Mouse (Mus musculus) liver, postnatal 0 days (tissue): ENCODE results near the gene Nhs. TPM values are rescaled to one million over a fixed set of nuclear protein-coding genes. Genes with fewer than 3 reads are reported as not detected.

ENCODE experiments used
- ATAC-seq: fragments of 200-750 bp; cut with Nextera tagmentation; 2 replicates; pipeline ENCODE4 v1.8.0; 2017; ENCODE audit warnings: mild to moderate bottlenecking, moderate library complexity
- DNase-seq: peaks from one replicate; pipeline ENCODE4 v3.0.0-alpha.2; 2016
- H3K27ac ChIP-seq: fragments of 300-500 bp; sonication (generic); 2 replicates; pipeline ENCODE4 v1.5.1; 2014; ENCODE audit warnings: antibody characterized with exemption, moderate library complexity, mild to moderate bottlenecking, low read depth
- H3K27me3 ChIP-seq: fragments of 300-500 bp; sonication (generic); 2 replicates; pipeline ENCODE4 v1.6.1; 2014; ENCODE audit warnings: low read length, control low read depth, mixed read lengths; ENCODE audit not compliant: insufficient read depth
- H3K36me3 ChIP-seq: fragments of 300-500 bp; sonication (generic); replicated peaks from 2 replicates; pipeline ENCODE4 v1.6.1; 2014; ENCODE audit warnings: mild to moderate bottlenecking, control low read depth, low read length, moderate library complexity, mixed read lengths; ENCODE audit not compliant: insufficient read depth
- H3K4me1 ChIP-seq: fragments of 300-500 bp; sonication (generic); 2 replicates; pipeline ENCODE4 v1.6.1; 2014; ENCODE audit warnings: antibody characterized with exemption, mild to moderate bottlenecking, control low read depth; ENCODE audit not compliant: insufficient read depth
- H3K4me2 ChIP-seq: fragments of 300-500 bp; sonication (generic); 2 replicates; pipeline ENCODE4 v1.6.1; 2014; ENCODE audit warnings: low read depth, mild to moderate bottlenecking, low read length, moderate library complexity, mixed read lengths
- H3K4me3 ChIP-seq: fragments of 300-500 bp; sonication (generic); 2 replicates; pipeline ENCODE4 v1.5.1; 2014; ENCODE audit warnings: low read depth, low read length
- H3K9ac ChIP-seq: fragments of 300-500 bp; sonication (generic); replicated peaks from 2 replicates; pipeline ENCODE4 v1.6.1; 2014; ENCODE audit warnings: mild to moderate bottlenecking, moderate library complexity
- H3K9me3 ChIP-seq: fragments of 300-500 bp; sonication (generic); 2 replicates; pipeline ENCODE4 v1.6.1; 2016; ENCODE audit warnings: mild to moderate bottlenecking, control low read depth, low read length, mixed read lengths
- CTCF ChIP-seq: sonication (generic); IDR thresholded peaks from 2 replicates; pipeline ENCODE4 v1.5.1; 2016; ENCODE audit warnings: antibody characterized with exemption, low read depth
- EP300 ChIP-seq: IDR thresholded peaks from 2 replicates; pipeline ENCODE4 v1.6.1; 2016; ENCODE audit warnings: antibody characterized with exemption, low read depth, mild to moderate bottlenecking
- WGBS: fragments of 180-500 bp; shearing (Covaris S2); extraction: QIAGEN DNeasy Blood & Tissue Kit; methylation state at CpG from one replicate; pipeline ENCODE4 v1.1.7; 2014; ENCODE audit not compliant: insufficient replicate concordance; 5-methylcytosine and 5-hydroxymethylcytosine counted together
- polyA plus RNA-seq: library from polyadenylated mRNA; unstranded; fragments of >200 nt; fragmentation: Nextera tagmentation; extraction: Ambion mirVana; gene quantifications from 2 replicates; pipeline ENCODE4 v1.2.1, GENCODE M21; 2015

The Nhs gene
- polyA plus RNA-seq, 1 experiment from 2014 or later = 0.04 TPM

DNA sequence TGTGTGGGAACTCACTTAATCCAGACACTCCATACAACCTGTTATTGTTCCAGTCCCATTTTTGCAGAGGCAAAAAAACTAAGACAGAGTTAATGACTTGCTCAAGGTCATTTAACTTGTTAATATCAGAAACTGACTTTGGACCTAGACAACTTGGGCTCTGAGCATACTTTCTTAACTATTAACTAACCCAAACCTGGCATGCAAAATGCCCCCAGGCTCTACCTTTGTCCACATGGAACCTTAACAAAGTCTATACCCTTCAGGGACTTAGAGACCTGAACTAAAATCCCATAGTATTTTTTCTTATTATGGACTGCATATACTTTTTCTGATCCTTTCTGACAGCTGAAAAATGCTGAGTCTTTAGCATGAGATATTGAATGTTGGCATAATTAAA lies 179.6 kb downstream of the Nhs start:
- TF ChIP-seq EP300 (no peak), CTCF (no peak)
- Histone ChIP-seq H3K9ac (no peak overlapping the region), H3K4me2 (no peak overlapping the region), H3K36me3 (no peaks in the 10 kb centered on the region), H3K27ac (no peak overlapping the region), H3K4me1 (no peaks in the 10 kb centered on the region), H3K9me3 (no peaks in the 10 kb centered on the region), H3K4me3 (no peak overlapping the region), H3K27me3 (peaks cover 4% of the 10 kb centered on the region; the same call in 1 of the 2 replicates)
- no peak for ATAC-seq
- no peak for DNase-seq

DNA sequence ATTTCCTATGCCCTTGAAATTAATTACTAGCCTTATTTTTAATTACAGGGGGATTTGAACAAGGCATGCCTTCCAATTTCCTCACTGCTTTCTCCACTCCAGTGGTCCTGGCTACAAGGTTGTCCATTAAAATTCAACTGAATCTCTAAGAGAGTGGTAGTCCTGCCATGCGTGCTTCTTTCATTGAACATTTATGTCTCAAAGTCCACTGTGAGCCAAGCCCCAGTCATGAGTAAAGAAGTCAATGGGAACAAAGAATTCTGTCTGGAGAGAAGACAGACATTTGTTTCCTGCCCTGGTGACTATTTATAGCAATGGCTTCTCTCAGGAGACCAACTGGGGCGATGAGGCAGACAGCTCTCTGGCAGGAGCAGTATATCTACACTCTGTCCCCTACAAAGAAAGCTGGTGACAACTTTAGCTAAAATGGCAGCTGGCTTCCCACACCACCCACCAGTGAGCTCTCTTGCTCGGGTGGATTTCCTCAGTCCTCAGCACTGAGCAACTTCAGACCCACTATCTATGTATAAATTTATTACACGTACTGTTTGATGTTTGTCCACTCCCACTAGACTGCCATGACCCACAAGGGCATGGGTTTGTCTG lies 182.2 kb downstream of the Nhs start:
- no peaks in the 10 kb centered on the region for H3K9me3 ChIP-seq
- H3K9ac ChIP-seq = no peak overlapping the region
- H3K27me3 ChIP-seq = peaks cover 4% of the 10 kb centered on the region; the same call in 1 of the 2 replicates
- no peaks in the 10 kb centered on the region for H3K4me1 ChIP-seq
- ATAC-seq (no peak), DNase-seq (no peak)
- no peak overlapping the region for H3K4me3 ChIP-seq
- no peaks in the 10 kb centered on the region for H3K36me3 ChIP-seq
- no peak overlapping the region for H3K27ac ChIP-seq
- no peak overlapping the region for H3K4me2 ChIP-seq
- 59% methylated on average over 4 of the region's 4 CpGs for WGBS
- TF ChIP-seq CTCF = no peak
- no peak for TF ChIP-seq EP300

DNA sequence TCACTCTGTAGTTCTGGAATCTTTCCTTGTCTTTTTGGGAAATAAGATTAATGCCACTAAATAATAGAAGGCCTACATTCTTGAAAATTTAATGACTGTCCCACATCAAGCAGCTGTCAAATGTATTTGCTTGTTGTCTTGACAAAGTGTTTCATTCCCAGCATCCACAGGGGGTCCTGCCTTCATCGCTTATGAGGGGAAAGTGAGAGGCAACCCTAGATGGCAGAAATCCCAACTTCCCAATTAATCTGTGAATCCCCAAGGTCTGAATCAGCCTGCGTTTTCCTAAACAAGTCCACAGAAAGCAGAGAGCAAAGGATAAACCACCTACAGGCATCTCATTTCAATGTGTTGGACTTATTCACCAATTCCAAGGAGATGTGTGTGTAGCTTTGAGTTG lies 183.2 kb downstream of the Nhs start:
- H3K9ac ChIP-seq = no peak overlapping the region
- ATAC-seq = no peak
- 65% methylated on average over 2 of the region's 2 CpGs for WGBS
- no peak for TF ChIP-seq EP300
- no peak for TF ChIP-seq CTCF
- H3K27me3 ChIP-seq = peaks cover 4% of the 10 kb centered on the region; the same call in 1 of the 2 replicates
- no peaks in the 10 kb centered on the region for H3K36me3 ChIP-seq
- no peaks in the 10 kb centered on the region for H3K9me3 ChIP-seq
- H3K4me2 ChIP-seq = no peak overlapping the region
- H3K4me1 ChIP-seq = no peaks in the 10 kb centered on the region
- H3K27ac ChIP-seq = no peak overlapping the region
- DNase-seq = no peak
- no peak overlapping the region for H3K4me3 ChIP-seq

DNA sequence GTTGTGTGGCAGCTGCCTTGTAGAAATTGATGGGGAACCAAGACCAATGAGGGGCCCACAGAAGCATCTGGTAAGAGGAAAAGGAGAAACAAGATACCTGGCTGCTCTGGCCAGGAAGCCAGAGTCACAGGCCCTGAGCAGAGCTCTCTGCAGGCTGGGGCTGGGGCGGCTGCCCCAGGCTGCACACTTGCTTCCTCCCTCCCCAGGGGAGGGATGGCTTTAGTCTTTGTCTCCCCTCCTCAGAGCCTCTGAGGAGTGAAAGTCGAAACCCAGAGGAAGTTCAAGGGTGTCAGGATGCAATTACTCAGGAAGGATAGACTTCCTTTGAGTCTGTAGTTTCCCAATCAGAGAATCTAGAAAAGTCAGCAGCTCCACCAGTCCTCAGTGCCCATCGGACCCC lies 186.0 kb downstream of the Nhs start:
- H3K4me1 ChIP-seq = no peaks in the 10 kb centered on the region
- H3K4me3 ChIP-seq = no peak overlapping the region
- no peak overlapping the region for H3K27ac ChIP-seq
- no peak overlapping the region for H3K9ac ChIP-seq
- no peak overlapping the region for H3K4me2 ChIP-seq
- no peak for ATAC-seq
- peaks cover 4% of the 10 kb centered on the region; the same call in 1 of the 2 replicates for H3K27me3 ChIP-seq
- 24% methylated on average over 3 of the region's 3 CpGs for WGBS
- H3K9me3 ChIP-seq = no peaks in the 10 kb centered on the region
- no peaks in the 10 kb centered on the region for H3K36me3 ChIP-seq
- TF ChIP-seq EP300 (no peak), CTCF (no peak)
- no peak for DNase-seq

DNA sequence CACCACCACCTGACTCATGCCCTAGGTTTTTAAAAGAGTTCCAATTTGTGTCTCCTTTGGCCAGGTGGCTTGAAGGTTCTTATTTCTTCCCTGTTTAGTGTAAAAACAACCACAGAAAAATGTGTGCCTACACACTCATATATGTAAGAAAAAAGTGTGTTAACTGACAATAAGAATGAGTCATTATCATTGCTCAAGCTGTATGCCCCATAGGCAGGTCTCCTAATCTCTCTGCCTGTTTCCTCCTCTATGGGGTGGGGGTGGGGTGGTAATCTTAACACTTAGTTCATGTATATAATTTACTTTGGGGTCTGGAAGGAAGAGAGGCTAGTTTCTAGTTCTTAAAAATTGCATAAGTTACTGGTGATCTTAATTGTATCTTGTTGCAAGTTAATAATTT lies 186.8 kb downstream of the Nhs start:
- Histone ChIP-seq H3K36me3 (no peaks in the 10 kb centered on the region), H3K27me3 (peaks cover 3% of the 10 kb centered on the region; the same call in 1 of the 2 replicates), H3K4me3 (no peak overlapping the region), H3K9me3 (no peaks in the 10 kb centered on the region), H3K9ac (no peak overlapping the region), H3K4me1 (no peaks in the 10 kb centered on the region), H3K4me2 (no peak overlapping the region), H3K27ac (no peak overlapping the region)
- DNase-seq = no peak
- no peak for TF ChIP-seq EP300
- no peak for TF ChIP-seq CTCF
- no peak for ATAC-seq

DNA sequence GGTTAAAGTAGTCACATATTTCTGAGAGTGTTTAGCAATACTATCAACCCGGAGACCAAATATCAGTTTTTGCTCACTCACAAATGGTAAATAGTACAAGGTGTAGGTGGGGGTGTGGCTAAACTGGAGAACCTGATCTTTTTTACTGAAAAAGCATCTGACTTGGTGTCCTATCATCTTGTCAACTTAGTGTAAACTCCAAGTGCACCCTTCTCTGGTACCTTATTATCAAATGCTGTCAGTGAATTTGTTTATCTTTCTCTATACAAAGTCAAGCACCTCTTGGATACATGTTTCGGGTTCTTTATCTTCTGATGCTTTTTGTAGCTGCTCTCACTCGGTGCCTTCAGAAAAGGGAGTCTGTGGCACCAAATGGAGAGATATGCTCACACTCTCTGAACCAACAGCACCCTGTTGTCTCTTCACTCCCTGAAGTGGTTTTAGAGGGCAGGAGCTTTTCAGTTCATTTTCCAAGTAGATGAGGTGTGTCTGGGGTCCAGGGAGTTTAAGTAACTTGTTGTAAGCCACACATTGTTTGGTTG lies 187.5 kb downstream of the Nhs start:
- no peak overlapping the region for H3K4me3 ChIP-seq
- H3K9me3 ChIP-seq = no peaks in the 10 kb centered on the region
- H3K36me3 ChIP-seq = no peaks in the 10 kb centered on the region
- ATAC-seq (no peak), DNase-seq (no peak)
- TF ChIP-seq CTCF (no peak), EP300 (no peak)
- 47% methylated on average over 3 of the region's 3 CpGs for WGBS
- H3K27ac ChIP-seq = no peak overlapping the region
- H3K4me2 ChIP-seq = no peak overlapping the region
- H3K9ac ChIP-seq = no peak overlapping the region
- H3K4me1 ChIP-seq = no peaks in the 10 kb centered on the region
- H3K27me3 ChIP-seq = no peaks in the 10 kb centered on the region

DNA sequence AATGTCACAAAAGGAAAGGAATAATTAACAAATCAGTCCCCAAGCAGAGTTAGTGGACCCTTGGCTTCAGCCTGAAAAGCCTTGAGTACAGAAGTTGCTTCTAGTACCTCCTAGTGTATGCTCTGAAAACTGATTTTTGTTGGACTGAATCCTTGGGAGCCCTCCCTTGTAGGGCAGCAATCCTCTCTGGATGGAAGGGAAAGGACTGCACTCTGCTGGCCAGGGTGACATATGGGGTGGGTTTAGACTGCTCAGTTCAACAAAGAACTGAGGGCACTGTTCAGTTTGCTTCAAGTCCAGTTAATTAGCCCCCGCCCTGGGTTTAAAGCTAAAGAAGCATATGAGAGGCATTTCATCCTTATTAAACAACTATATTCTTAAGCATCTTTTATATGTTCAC lies 188.4 kb downstream of the Nhs start:
- no peaks in the 10 kb centered on the region for H3K9me3 ChIP-seq
- WGBS = 79% methylated on average over 1 of the region's 1 CpGs
- H3K4me1 ChIP-seq = no peaks in the 10 kb centered on the region
- H3K9ac ChIP-seq = no peak overlapping the region
- DNase-seq (no peak), ATAC-seq (no peak)
- H3K27me3 ChIP-seq = no peaks in the 10 kb centered on the region
- H3K4me2 ChIP-seq = no peak overlapping the region
- TF ChIP-seq EP300 = no peak
- TF ChIP-seq CTCF = no peak
- H3K27ac ChIP-seq = no peak overlapping the region
- H3K36me3 ChIP-seq = no peaks in the 10 kb centered on the region
- H3K4me3 ChIP-seq = no peak overlapping the region
